Mouse (Mus musculus) myocyte (in vitro differentiated cells): ENCODE results near the gene Milr1. TPM values are rescaled to one million over a fixed set of nuclear protein-coding genes. Genes with fewer than 3 reads are reported as not detected.
"Not testable (repeated sequence)": the region's sequence is repeated elsewhere in the genome, so short reads cannot be mapped to it uniquely, and the experiment has no call there.

ENCODE experiments used
- H3K27me3 ChIP-seq: one replicate; pipeline ENCODE4 v1.6.1; 2011; ENCODE audit not compliant: control insufficient read depth, insufficient read depth, insufficient read length
- H3K36me3 ChIP-seq: one replicate; pipeline ENCODE4 v1.6.1; 2011; ENCODE audit not compliant: control insufficient read depth, insufficient read depth
- H3K4me2 ChIP-seq: one replicate; pipeline ENCODE4 v1.6.1; 2011; ENCODE audit warnings: low read depth, control low read depth
- H3K4me3 ChIP-seq: one replicate; pipeline ENCODE4 v1.5.1; 2011; ENCODE audit warnings: mild to moderate bottlenecking, control low read depth, moderate library complexity
- H3K79me2 ChIP-seq: one replicate; pipeline ENCODE4 v1.6.1; 2011; ENCODE audit not compliant: control insufficient read depth, insufficient read depth
- H3ac ChIP-seq: one replicate; pipeline ENCODE4 v1.6.1; 2011; ENCODE audit not compliant: control insufficient read depth, insufficient read length
- CEBPB ChIP-seq: IDR thresholded peaks from 2 replicates; pipeline ENCODE4 v1.6.1; 2011; ENCODE audit warnings: mild to moderate bottlenecking, moderate library complexity; ENCODE audit not compliant: poor library complexity, insufficient read depth, severe bottlenecking
- E2F4 ChIP-seq: IDR thresholded peaks from one replicate; pipeline ENCODE4 v1.6.1; 2011; ENCODE audit warnings: mild to moderate bottlenecking, control low read depth, moderate library complexity; ENCODE audit not compliant: insufficient read depth
- MAX ChIP-seq: IDR thresholded peaks from one replicate; pipeline ENCODE4 v1.6.1; 2011; ENCODE audit warnings: low read depth, mild to moderate bottlenecking, control low read depth
- MYOD1 ChIP-seq, 3 experiments: IDR thresholded peaks; one replicate each; pipeline ENCODE4 v1.6.1; 2011; ENCODE audit warnings: control low read depth in 2 of 3, low read depth in 2 of 3, mild to moderate bottlenecking in 2 of 3, moderate library complexity in 1 of 3; ENCODE audit not compliant: insufficient read length in 2 of 3, control insufficient read depth in 1 of 3
- MYOG ChIP-seq, 3 experiments: IDR thresholded peaks; one replicate each; pipeline ENCODE4 v1.6.1; 2011; ENCODE audit warnings: control low read depth in 2 of 3, low read depth in 2 of 3, mild to moderate bottlenecking in 2 of 3; ENCODE audit not compliant: insufficient read length in 2 of 3, control insufficient read depth in 1 of 3, insufficient read depth in 1 of 3
- POLR2A ChIP-seq: IDR thresholded peaks from one replicate; pipeline ENCODE4 v1.6.1; 2011; ENCODE audit warnings: low read depth, mild to moderate bottlenecking, control low read depth, moderate library complexity; ENCODE audit not compliant: insufficient read length
- POLR2AphosphoS2 ChIP-seq: IDR thresholded peaks from one replicate; pipeline ENCODE4 v1.6.1; 2011; ENCODE audit warnings: low read depth, control low read depth; ENCODE audit not compliant: insufficient read length
- REST ChIP-seq: IDR thresholded peaks from one replicate; pipeline ENCODE4 v1.6.1; 2011; ENCODE audit warnings: mild to moderate bottlenecking, control low read depth, moderate library complexity; ENCODE audit not compliant: insufficient read depth, insufficient read length
- SRF ChIP-seq: IDR thresholded peaks from one replicate; pipeline ENCODE4 v1.6.1; 2011; ENCODE audit warnings: low read depth; ENCODE audit not compliant: control insufficient read depth, insufficient read length
- TCF12 ChIP-seq: IDR thresholded peaks from one replicate; pipeline ENCODE4 v1.6.1; 2011; ENCODE audit warnings: mild to moderate bottlenecking, control low read depth; ENCODE audit not compliant: poor library complexity, insufficient read depth, severe bottlenecking
- TCF3 ChIP-seq: IDR thresholded peaks from one replicate; pipeline ENCODE4 v1.6.1; 2011; ENCODE audit warnings: low read depth, control low read depth; ENCODE audit not compliant: insufficient read length
- USF1 ChIP-seq: IDR thresholded peaks from one replicate; pipeline ENCODE4 v1.6.1; 2011; ENCODE audit warnings: low read depth, mild to moderate bottlenecking, control low read depth, moderate library complexity
- polyA plus RNA-seq: library from polyadenylated mRNA; unstranded; fragments of >200 nt; fragmentation: generic; extraction: Trizol; gene quantifications from one replicate; pipeline ENCODE4 v1.2.1, GENCODE M21; 2012; ENCODE audit warnings: missing spikeins

Milr1 gene
- polyA plus RNA-seq, 1 experiment, result 7.7 TPM

GRCm38 (mm10) chr11:106778589-106779387, 27.8 kb downstream of the Milr1 start:
- H3K36me3 ChIP-seq, result peaks cover 50% of the 10 kb centered on the region
- H3ac ChIP-seq, result peak overlapping the region; percentile 27
- peaks cover 26% of the 10 kb centered on the region for H3K79me2 ChIP-seq
- peak overlapping the region; percentile 54 for H3K4me3 ChIP-seq
- no peaks in the 10 kb centered on the region for H3K27me3 ChIP-seq
- no peak for TF ChIP-seq TCF12
- TF ChIP-seq REST, result no peak
- TF ChIP-seq MYOD1 (IDR thresholded peaks at IDR 0.05; ENCODE audit: control insufficient read depth in 1 of 3, insufficient read length in 2 of 3, low read depth in 2 of 3), result no peak
- TF ChIP-seq SRF, result no peak
- TF ChIP-seq USF1, result no peak
- TF ChIP-seq CEBPB, result no peak
- TF ChIP-seq MYOG (IDR thresholded peaks at IDR 0.05; ENCODE audit: control insufficient read depth in 1 of 3, insufficient read depth in 1 of 3, insufficient read length in 2 of 3, low read depth in 2 of 3), result no peak
- no peak for TF ChIP-seq POLR2A
- no peak for TF ChIP-seq POLR2AphosphoS2
- no peak for TF ChIP-seq TCF3
- TF ChIP-seq E2F4, result no peak
- no peak for TF ChIP-seq MAX
- H3K4me2 ChIP-seq, result peak overlapping the region; percentile 88

- Histone ChIP-seq H3K27me3 (no peaks in the 10 kb centered on the region), H3K36me3 (peaks cover 51% of the 10 kb centered on the region), H3ac (peak within 1 kb of the TSS; percentile 27), H3K79me2 (peaks cover 34% of the 10 kb centered on the region), H3K4me3 (peak within 1 kb of the TSS; percentile 54), H3K4me2 (peak within 1 kb of the TSS; percentile 88)
- TF ChIP-seq TCF3, result no peak
- no peak for TF ChIP-seq CEBPB
- peak; percentile 96 for TF ChIP-seq POLR2A
- peak; percentile 2 for TF ChIP-seq REST
- peak; percentile 99 for TF ChIP-seq POLR2AphosphoS2
- TF ChIP-seq E2F4, result no peak
- TF ChIP-seq MYOD1 (IDR thresholded peaks at IDR 0.05; ENCODE audit: control insufficient read depth in 1 of 3, insufficient read length in 2 of 3, low read depth in 2 of 3), result peak in 1 of 3 experiments; percentile 18
- TF ChIP-seq MAX, result no peak
- no peak for TF ChIP-seq SRF
- TF ChIP-seq TCF12, result no peak
- peak in 1 of 3 experiments; percentile 37 for TF ChIP-seq MYOG (IDR thresholded peaks at IDR 0.05; ENCODE audit: control insufficient read depth in 1 of 3, insufficient read depth in 1 of 3, insufficient read length in 2 of 3, low read depth in 2 of 3)
- TF ChIP-seq USF1, result no peak
Measured at GRCm38 (mm10) chr11:106779388-106780088, 28.5 kb downstream of the Milr1 start, which contains the start of gene Polg2. Gene Polg2, minus strand, starts transcription at chr11:106779537.

GRCm38 (mm10) chr11:106780089-106780425, 29.0 kb downstream of the Milr1 start:
- Histone ChIP-seq H3K4me2 (peak overlapping the region; percentile 88), H3K27me3 (no peaks in the 10 kb centered on the region), H3K79me2 (peaks cover 39% of the 10 kb centered on the region), H3ac (no peak overlapping the region), H3K36me3 (peaks cover 56% of the 10 kb centered on the region), H3K4me3 (peak overlapping the region; percentile 54)
- TF ChIP-seq REST (no peak), MYOD1 (IDR thresholded peaks at IDR 0.05; ENCODE audit: control insufficient read depth in 1 of 3, insufficient read length in 2 of 3, low read depth in 2 of 3) (no peak), USF1 (no peak), MAX (no peak), POLR2AphosphoS2 (no peak), TCF3 (no peak), POLR2A (no peak), CEBPB (no peak), E2F4 (no peak), SRF (no peak), MYOG (IDR thresholded peaks at IDR 0.05; ENCODE audit: control insufficient read depth in 1 of 3, insufficient read depth in 1 of 3, insufficient read length in 2 of 3, low read depth in 2 of 3) (no peak), TCF12 (no peak)

GRCm38 (mm10) chr11:106780590-106781220, 29.7 kb downstream of the Milr1 start:
- TF ChIP-seq MYOD1 (IDR thresholded peaks at IDR 0.05; ENCODE audit: control insufficient read depth in 1 of 3, insufficient read length in 2 of 3, low read depth in 2 of 3) (no peak), POLR2A (no peak), REST (no peak), POLR2AphosphoS2 (no peak), USF1 (no peak), MYOG (IDR thresholded peaks at IDR 0.05; ENCODE audit: control insufficient read depth in 1 of 3, insufficient read depth in 1 of 3, insufficient read length in 2 of 3, low read depth in 2 of 3) (no peak), TCF12 (no peak), E2F4 (no peak), SRF (no peak), TCF3 (no peak), CEBPB (no peak), MAX (no peak)
- H3ac ChIP-seq, result no peak overlapping the region
- H3K36me3 ChIP-seq, result peaks cover 57% of the 10 kb centered on the region
- peaks cover 45% of the 10 kb centered on the region for H3K79me2 ChIP-seq
- no peak overlapping the region for H3K4me2 ChIP-seq
- H3K4me3 ChIP-seq, result no peak overlapping the region
- H3K27me3 ChIP-seq, result no peaks in the 10 kb centered on the region

- not testable (repeated sequence) for H3K4me3 ChIP-seq, H3K4me2 ChIP-seq
- H3K36me3 ChIP-seq, result peaks cover 69% of the 10 kb centered on the region
Measured at GRCm38 (mm10) chr11:106782271-106782670, 31.2 kb downstream of the Milr1 start.

More at GRCm38 (mm10) chr11:106782271-106782670, 31.2 kb downstream of the Milr1 start:
- not testable (repeated sequence) for H3ac ChIP-seq, H3K27me3 ChIP-seq
- peaks cover 61% of the 10 kb centered on the region for H3K79me2 ChIP-seq
